Mouse (Mus musculus) large intestine, adult 2 months (tissue): ENCODE results near the gene Gm5447. TPM values are rescaled to one million over a fixed set of nuclear protein-coding genes. Genes with fewer than 3 reads are reported as not detected.

Experiments used
- DNase-seq: peaks from one replicate; pipeline ENCODE4 v3.0.0-alpha.2; 2012; ENCODE audit warnings: low read depth, low spot score
- WGBS: fragments of 180-500 bp; shearing (Covaris S2); methylation state at CpG from one replicate; pipeline ENCODE4 v1.1.7; 2018; 5-methylcytosine and 5-hydroxymethylcytosine counted together
- polyA plus RNA-seq: library from polyadenylated mRNA; depleted of rRNA; stranded (reverse); fragments of >200 nt; gene quantifications from 2 replicates; pipeline ENCODE4 v1.2.3, GENCODE M21; 2012; rRNA removed

The Gm5447 gene
- polyA plus RNA-seq: not detected in 2 replicates

DNA sequence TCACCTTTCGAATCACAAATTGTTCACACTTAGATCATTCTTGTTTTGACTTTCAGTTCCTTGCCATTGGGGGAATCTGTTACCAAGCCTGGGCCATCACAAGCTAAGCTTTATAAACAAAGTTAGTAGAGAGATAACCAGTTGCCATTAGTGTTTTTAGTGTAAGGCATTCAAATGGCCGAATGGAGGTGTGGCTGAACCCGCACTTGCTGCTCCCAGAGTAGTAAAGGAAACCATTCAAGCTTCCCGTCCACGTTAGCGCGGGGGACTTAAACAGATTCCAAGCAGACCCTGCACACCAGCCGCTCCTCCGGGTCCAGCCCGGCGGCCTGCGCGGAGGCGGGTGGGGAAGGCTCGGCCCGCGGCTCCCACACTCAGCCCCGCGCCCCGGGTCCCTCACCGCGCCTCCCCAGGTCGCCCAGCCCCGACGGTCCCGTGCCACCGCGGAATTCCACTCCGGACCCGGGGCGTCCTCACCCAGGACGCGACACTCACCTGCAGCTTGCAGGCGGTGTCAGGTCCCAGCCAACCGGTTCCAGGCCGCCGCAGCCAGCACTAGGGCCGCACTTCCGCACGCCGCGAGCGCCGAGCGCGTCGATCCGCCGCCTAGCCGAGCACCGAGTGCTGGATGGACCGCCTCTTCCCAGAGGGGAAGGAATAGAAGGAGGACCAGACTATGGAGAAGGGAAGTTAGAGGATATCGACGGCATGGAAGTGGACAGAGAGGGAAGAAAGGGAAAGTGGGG, at the start of gene Gm5447, which contains the start of gene Exoc2:
Gm5447 (plus strand) TSS at position 704 of the 746 bp plus-strand sequence.
Exoc2 (minus strand) TSS at position 593 of the 746 bp plus-strand sequence.
- peak; percentile 64 for DNase-seq
- WGBS: under 1% methylated on average over 54 of the region's 54 CpGs

DNA sequence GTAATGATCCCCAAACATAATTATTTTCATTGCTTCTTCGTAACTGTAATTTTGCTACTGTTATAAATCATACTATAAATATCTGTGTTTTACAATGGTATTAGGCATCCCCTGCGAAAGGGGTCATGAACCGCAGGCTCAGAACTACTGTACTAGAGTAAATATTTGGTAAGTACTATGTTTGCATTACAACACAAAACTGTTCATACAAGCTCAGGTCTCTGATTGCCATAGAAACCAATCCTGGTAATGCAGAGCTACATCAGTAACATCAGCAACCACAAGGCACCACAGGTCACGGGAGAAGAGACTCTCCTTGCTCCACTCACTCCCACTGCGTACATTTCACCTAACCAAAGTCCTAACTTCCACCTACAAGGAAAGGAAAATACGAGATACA, 49.7 kb upstream of the Gm5447 start:
- 74% methylated on average over 6 of the region's 6 CpGs for WGBS
- DNase-seq: no peak

DNA sequence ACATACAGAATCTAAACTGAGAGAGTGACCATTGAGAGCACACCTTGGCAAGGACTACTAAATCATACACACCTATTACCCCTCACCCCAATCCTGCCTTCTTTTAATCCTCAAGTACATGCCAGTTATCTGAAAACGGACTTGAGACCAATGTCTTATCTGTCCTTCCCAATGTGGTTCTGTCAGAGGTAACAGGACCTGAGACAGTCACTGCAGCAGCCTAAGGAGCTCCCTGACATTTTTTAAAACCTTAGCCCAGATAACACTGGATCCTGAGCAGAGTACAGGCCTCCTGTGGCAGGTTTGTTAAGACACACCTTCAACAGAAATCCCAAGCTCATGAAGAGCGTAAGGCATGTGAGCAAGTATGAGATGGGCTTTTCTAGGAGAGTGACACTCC, 44.9 kb upstream of the Gm5447 start:
- WGBS: 87% methylated on average over 2 of the region's 2 CpGs
- DNase-seq: no peak

DNA sequence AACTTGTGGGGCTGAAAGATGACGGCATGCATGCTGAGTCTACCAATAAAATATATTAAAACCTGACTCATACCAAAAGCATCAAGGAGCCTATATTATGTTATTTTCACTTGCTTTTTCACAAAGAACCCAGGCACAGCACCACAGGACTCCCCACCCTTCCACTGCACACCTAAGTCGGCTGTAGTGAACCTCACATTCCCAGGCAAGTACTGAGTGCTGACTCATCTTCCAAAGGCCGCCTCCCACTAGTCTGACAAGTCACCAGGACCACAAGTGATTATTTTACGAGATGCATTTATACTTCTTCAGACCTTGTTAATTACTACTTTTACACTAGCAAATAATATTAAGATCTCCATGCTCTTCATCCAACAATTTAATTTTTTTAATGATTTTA, 42.4 kb upstream of the Gm5447 start:
- WGBS: 58% methylated on average over 4 of the region's 4 CpGs
- no peak for DNase-seq

DNA sequence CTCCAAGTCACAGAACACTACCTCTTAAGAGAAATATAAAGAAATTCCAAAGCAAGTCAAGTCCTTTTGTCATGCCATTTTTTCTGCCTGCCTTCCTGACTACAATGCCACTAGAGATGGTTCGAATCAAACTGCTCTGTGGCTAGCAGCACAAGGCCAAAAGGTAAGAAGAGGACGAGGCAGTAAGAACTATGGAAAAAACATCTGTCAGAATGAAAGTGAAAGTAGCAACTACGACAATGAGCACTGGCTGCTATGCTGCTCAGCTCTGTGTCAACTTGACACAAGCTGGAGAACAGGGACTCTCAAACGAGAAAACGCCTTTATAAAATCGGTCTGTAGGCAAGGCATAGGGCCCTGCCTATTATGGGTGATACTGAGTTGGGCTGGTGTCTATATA, 41.0 kb upstream of the Gm5447 start:
- 48% methylated on average over 6 of the region's 6 CpGs for whole genome bisulfite sequencing

DNA sequence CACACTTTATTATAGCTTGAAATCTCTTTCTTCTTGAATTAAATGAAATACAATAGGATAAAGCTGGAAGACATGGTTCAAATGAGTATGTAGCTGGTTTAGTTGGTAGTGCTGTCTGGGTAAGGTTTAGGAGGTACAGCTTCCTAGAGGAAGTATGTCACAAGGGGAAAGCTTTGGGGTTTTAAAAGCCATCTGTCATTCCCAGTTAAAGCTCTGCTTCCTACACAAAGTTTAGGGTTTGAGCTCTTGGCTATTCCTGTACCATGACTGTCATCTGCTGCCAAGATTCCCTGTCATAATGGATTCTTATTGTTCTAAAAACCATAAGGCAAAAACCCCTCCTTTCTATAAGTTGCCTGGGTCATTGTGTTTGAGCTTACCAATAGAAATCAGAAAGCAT, 28.2 kb upstream of the Gm5447 start:
- no peak for DNase-seq

More for the DNA sequence above, 41.0 kb upstream of the Gm5447 start:
- DNase-seq: no peak

DNA sequence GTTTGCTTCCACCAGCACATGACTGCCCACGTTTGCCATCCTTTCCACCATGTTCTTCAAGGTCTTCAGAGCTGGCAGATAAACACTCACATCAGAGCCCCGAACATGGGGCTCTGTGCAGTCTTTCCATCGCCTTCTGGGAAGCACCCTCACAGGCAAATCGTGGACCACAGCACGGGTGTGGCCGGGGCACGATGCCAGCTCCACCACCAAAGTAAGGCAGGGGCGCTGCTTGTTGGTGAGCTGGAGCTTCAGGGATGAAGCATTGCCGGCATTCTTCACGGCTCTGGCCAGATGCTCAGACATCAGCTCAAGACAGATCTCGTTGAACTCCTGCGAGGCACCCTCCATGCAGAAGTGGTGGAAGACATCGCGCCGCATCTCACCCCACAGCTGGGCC, 26.9 kb upstream of the Gm5447 start:
- 86% methylated on average over 15 of the region's 15 CpGs for WGBS
- no peak for DNase-seq

DNA sequence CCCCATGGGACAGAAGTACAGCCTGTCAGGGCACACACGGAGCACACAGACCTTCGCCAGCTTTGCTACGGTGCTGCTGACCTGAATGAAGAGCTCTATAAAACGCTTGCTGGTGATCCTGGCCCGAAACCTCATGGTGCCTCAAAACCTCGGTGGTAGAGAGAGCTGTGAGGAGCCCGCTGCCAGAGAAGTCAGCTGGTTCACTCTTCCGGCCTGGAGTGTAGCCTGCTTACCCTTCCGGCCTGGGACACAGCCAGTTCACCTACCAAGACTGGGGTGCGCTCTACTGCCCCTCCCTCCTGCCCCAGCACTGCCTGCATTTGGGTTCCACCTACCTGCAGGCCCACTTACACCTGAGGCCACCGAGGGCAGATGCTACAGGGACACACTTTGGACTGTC, 26.5 kb upstream of the Gm5447 start, which contains the start of gene Hus1b:
Hus1b (minus strand) TSS at position 220 of the 400 bp plus-strand sequence.
- 86% methylated on average over 11 of the region's 11 CpGs for WGBS

DNA sequence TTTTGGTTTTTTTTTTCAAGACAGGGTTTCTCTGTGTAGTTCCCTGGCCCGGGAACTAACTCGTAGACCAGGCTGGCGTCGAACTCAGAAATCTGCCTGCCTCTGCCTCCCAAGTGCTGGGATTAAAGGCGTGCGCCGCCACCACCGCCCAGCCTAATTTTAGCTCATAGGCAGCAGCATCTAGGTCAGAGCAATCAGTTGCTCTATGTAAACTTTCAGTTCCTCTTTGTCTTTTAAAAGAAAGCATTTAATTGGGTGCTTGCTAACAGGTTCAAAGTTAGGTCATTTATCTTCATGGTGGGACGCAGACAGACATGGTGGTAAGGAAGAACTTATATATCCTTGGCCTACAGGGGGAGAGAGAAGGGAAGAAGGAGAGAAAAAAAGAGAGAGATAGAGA, 24.8 kb upstream of the Gm5447 start:
- DNase-seq: no peak
- WGBS: 93% methylated on average over 9 of the region's 9 CpGs

More for the DNA sequence above, 26.5 kb upstream of the Gm5447 start, which contains the start of gene Hus1b:
- no peak for DNase-seq

DNA sequence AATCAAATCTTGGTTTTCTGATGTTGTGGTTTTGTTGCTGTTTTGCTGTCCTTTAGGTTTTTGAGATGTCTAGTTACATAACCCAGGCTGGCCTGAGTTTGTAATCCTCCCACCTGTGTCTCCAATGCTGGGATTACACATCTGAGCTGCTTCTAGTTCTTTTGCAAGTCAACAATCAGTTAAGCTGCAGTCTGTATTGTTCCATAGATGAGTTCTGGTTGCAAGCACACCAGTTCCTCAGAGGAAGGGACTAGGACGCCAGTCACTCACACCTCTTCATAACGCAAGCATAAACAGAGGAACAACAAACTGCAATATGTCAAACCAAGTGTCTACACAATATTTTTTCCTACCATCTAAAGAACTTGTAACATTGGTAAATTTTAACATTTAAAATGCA, 22.0 kb upstream of the Gm5447 start:
- no peak for DNase-seq
- 93% methylated on average over 2 of the region's 2 CpGs for WGBS

DNA sequence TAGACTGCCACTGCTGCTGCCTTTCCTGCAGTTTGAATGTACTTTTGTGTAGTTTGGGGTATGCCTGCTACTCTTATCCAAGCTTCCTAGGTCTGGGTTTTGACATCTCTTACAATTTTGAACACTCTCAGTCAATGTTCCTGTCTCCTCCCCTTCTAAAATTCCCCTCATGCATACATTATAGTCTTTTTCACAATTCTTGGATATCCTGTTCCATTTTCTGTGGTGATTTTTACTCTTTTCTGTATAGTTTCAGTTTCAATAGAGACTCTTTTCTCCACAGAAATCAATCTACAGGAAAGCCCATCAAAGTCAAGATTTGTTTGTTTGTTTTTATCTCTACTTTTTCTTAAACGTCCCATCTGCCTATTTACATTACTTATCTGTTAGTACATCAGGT, 20.4 kb upstream of the Gm5447 start:
- no peak for DNase-seq
- 21% methylated on average over 1 of the region's 1 CpGs for WGBS

DNA sequence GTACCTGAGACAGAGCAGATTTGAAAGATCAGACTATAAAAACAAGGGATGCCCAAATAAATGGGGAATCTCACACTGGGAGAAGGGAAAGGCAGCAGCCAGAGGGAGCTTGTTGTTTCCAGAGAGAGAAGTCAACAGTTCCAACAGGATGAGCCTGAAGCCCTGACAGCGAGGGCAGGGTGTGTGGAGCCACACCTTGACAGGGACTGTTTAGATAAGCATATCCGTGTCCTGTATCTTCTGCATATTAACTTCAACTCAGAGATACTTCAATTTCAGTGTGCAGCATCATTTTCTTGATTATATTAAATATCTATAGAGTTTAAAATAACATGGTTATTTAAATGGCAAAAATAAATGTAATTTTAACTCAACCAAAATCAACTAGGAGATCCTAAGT, 13.3 kb upstream of the Gm5447 start:
- no peak for DNase-seq
- 76% methylated on average over 2 of the region's 2 CpGs for WGBS

DNA sequence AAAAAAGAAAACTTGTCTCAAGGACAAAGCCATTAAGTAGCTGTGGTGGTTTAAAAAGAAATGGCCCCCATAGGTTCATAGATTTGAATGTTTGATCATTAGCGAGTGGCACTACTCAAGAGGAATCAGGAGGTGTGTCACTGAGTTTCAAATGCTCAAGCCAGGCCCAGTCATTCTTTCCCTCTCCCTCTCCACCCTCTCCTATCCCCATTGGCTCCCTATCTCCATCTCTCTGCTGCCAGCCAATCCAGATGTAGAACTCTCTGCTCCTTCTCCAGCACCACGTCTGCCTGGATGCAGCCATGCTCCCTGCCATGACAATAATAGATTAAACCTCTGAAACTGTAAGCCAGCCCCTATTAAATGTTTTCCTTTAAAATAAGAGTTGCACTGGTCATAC, 12.1 kb upstream of the Gm5447 start:
- 73% methylated on average over 2 of the region's 2 CpGs for WGBS
- no peak for DNase-seq

DNA sequence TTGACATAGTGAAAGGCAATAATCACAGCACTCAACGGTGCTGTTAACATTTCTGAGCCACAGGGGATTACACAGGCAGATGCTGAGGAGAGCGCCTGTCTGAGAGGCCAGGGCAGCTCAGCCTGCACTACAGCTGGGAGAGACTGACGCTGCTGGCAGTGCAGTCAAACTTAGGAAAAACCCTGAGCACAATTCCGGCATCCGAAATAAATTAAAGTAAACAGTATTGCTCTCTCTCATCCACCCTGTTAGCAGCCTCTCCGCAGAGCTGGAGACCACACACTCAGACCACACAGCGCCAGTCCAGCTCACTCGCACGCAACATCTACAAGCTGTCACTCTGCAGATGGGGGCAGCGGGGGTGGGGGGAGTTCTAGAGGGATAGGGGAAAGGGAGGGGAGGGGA, 7.5 kb upstream of the Gm5447 start:
- WGBS: 58% methylated on average over 10 of the region's 10 CpGs
- DNase-seq: no peak

DNA sequence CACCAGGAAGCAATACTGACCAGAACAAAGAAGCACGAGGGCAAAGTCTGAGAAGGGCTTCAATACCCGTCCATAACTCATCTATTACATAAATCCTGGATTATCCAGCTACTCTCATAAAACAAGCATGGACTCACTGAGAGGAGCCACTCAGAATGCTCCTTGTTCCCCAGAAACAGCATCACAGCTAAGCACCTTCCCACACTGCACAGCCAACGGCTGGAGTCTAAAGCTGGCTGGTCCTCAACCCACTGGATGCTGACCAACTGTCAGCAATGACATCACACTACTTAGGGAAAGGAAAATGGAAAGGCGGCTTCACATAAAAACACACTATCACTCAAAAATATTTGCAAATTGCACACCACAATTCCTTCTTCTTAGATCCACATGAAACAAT, 5.7 kb upstream of the Gm5447 start:
- 39% methylated on average over 4 of the region's 4 CpGs for WGBS
- no peak for DNase-seq

DNA sequence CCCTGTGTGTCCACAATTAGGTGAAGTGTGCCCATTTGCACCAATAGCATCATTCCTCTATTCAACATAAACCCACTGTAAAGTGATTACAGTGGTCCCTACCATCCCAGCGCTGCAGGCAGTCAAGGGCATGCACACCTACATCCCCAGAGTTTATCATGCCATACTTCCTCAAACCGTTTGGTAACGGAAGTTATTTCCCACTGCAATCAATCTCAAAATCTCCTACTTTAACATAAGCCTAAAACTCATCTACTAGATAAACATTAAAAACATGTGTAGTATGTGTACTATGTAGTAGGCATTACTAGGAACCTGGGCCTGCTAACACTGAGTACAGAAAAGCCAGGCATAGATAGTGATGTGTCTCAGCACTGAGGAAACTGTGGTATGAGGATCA, 3.0 kb upstream of the Gm5447 start:
- 73% methylated on average over 3 of the region's 3 CpGs for WGBS
- no peak for DNase-seq

DNA sequence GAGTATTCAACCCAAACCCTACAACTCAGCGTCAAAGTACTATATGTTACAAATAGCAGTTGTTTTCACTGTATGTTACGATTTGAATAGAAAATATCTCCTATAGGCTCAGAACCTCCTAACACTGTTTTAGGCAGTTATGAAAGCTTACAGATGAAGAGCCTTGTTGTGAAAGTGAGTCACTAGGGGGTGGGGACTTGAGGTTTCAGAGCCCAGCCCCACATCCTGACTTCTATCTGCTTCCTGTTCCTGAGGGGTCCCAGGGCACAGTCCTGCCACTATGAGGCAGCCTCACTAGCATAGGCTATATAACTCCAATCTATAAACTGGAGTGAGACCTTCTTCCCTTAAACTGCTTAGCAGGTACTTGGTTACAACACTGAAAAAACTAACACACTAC, 1.9 kb upstream of the Gm5447 start:
- 78% methylated on average over 2 of the region's 2 CpGs for WGBS
- DNase-seq: no peak

DNA sequence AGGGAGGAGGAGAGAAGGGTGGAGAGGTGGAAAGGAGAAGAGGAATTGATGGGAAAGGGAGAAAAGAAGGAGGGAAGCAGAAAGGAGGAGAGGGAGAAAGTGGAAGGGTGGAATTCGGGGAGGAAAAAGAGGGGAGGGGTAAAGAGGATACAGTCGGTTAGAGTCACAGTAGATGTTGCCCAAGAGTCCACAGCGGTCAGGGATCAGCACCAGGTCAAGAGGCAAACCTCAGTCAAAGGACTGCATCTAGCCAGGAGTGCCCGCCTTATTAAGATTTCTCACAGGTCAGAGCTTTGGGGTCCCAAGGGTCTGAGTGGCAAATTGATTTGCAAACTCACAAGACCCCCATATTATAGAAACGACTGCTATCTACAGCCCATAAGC, 235 bp downstream of the Gm5447 start:
- WGBS: 20% methylated on average over 5 of the region's 5 CpGs
- no peak for DNase-seq

DNA sequence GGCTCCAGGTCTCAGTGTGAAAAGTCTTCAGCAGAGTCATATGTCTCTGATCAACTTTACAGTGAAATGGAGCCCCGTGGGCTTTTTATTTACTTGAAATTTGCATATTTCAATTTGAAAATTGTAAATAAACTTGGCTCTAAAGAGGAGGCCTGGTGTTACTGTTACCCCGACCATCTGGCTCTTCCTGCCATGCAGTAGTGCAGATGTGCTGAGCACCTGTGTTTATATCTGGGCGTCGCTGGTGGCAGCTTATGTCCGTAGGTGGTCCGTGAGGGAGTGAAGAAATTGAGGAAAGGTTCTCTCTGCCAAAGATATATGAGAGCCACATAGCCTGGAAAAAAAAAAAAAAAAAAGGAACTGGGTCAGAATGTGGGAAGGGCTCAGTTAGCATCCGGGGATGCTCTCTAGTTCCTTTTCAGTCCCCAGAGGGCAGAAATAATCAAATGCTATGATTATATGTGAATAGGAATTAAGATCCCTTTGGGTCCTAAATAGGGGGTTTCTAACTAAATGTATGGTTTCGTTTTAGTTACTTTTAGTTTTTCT, 2.6 kb downstream of the Gm5447 start:
- 47% methylated on average over 8 of the region's 8 CpGs for WGBS
- DNase-seq: no peak

DNA sequence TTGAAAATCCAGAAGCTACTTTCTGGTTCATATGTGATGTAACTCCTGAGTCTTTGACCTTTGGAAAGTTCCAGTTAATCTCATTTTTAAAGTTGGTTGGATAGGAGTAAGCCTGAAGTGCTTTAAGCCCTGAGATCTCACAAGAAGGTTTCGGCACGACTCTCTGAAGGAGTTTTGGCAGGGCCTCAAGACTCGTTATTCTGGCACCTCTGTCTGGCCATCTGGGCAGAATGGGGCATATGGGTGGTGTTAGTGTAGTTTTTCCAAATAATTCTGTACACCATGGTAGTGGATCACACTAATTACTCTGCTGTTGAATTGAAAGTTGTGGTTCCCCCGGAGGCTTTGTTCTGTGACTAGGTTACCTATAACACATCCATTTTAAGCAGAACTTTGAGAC, 4.2 kb downstream of the Gm5447 start:
- 61% methylated on average over 4 of the region's 4 CpGs for WGBS
- DNase-seq: no peak

DNA sequence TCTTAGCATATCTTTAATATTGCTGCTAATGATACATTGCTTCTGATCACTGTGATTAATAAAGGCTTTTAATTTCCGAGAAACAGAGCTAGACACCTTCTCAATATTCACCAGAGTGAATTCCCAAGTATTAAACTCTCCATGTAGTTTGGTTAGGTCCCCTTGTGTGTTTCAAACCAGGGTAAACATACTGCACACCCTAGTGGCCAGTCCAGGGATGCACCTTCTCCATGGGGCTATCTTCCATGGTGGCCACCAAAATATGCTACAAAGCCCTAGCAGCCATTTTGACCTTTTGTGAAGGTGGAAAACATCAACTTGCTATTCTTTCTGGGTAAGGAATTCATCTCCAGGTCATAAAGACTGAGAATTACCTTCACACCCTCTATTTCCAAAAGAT, 7.7 kb downstream of the Gm5447 start:
- WGBS: 42% methylated on average over 1 of the region's 1 CpGs
- no peak for DNase-seq

DNA sequence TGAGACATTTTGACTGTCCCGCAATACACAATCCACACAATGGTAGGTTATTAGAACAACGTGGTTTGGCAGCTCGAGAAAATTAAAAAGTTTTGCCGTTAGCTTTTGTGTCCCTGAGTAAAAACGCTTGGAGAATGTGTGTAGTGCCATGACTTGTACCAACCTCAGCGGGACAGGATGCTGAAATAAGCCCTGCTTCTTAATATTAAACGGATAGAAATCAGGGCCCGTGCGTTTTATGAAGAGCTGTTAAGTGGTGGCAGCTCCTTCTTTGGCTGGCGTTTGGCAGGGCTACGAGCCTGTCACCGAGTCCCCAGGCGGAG, 11.2 kb downstream of the Gm5447 start:
- no peak for DNase-seq
- 18% methylated on average over 13 of the region's 13 CpGs for WGBS
